Mouse (Mus musculus): ENCODE results near the gene Svbp. TPM values are rescaled to one million over a fixed set of nuclear protein-coding genes. Genes with fewer than 3 reads are reported as not detected.

Svbp gene
- total and polyA plus RNA-seq, 3 experiments = 15.7 to 23.5 (median 15.8) TPM

- Histone ChIP-seq H3K4me3 (replicated peaks in 1 of 3; ENCODE audit: low read depth in 2 of 3, low read length in 2 of 3, poor library complexity in 1 of 3) (no peak overlapping the region), H3K9me3 (replicated peaks; ENCODE audit: low read length) (no peaks in the 10 kb centered on the region), H3K36me3 (replicated peaks in 1 of 2; ENCODE audit: control insufficient read depth in 1 of 2, insufficient read depth in 1 of 2, low read length in 1 of 2) (no peaks in the 10 kb centered on the region), H3K27ac (ENCODE audit: insufficient read depth, low read depth) (no peak overlapping the region), H3K27me3 (replicated peaks) (peaks cover 8% of the 10 kb centered on the region), H3K79me2 (replicated peaks; ENCODE audit: control insufficient read depth, extremely low read depth, insufficient read depth, poor library complexity, severe bottlenecking) (no peaks in the 10 kb centered on the region), H3K4me2 (ENCODE audit: insufficient read depth, low read depth, poor library complexity, severe bottlenecking) (no peak overlapping the region), H3K4me1 (ENCODE audit: control insufficient read depth in 1 of 2, insufficient read depth in 2 of 2) (peaks cover 0 to 6% of the 10 kb centered on the region in 2 experiments; a peak in 2 of 4 replicates), H3K9ac (ENCODE audit: insufficient read depth, low read depth) (no peak overlapping the region)
- in situ Hi-C loops (cut with MboI; ENCODE audit: low pct_ligation_motif_present, low pct_unique_long_range_greater_than_20kb, low sequenced_read_pairs) = no loop called here
- dilution Hi-C loops (cut with MboI; ENCODE audit: extremely low pct_ligation_motif_present, extremely low pct_unique_long_range_greater_than_20kb, low sequenced_read_pairs) = no loop called here
- TF ChIP-seq MXI1 (IDR thresholded peaks at IDR 0.05; ENCODE audit: low read depth, low read length) (no peak), POLR2AphosphoS2 (IDR thresholded peaks at IDR 0.05; ENCODE audit: low read depth, low read length) (no peak), CHD2 (IDR thresholded peaks at IDR 0.05; ENCODE audit: low read length) (no peak), UBTF (IDR thresholded peaks at IDR 0.05; ENCODE audit: low read depth, low read length) (no peak), E2F4 (IDR thresholded peaks at IDR 0.05; ENCODE audit: insufficient replicate concordance, low read depth, low read length) (no peak), USF2 (conservative IDR thresholded peaks at IDR 0.05; ENCODE audit: low read depth, low read length) (no peak), MAFK (IDR thresholded peaks at IDR 0.05; ENCODE audit: insufficient replicate concordance, low read length) (no peak), NELFE (IDR thresholded peaks at IDR 0.05; ENCODE audit: low read depth, low read length) (no peak), PAX5 (IDR thresholded peaks at IDR 0.05; ENCODE audit: low read length) (no peak), ZNF384 (IDR thresholded peaks at IDR 0.05; ENCODE audit: low read depth, low read length) (no peak)
- no peak for DNase-seq (ENCODE audit: extremely low read depth)
These were observed 3.8 kb upstream of the Svbp start for GRCm38 (mm10) chr4:119191273-119191672.

- peaks cover 0 to 6% of the 10 kb centered on the region in 2 experiments; a peak in 2 of 4 replicates for H3K4me1 ChIP-seq (ENCODE audit: control insufficient read depth in 1 of 2, insufficient read depth in 2 of 2)
- H3K9me3 ChIP-seq (replicated peaks; ENCODE audit: low read length) = no peaks in the 10 kb centered on the region
- no peaks in the 10 kb centered on the region for H3K79me2 ChIP-seq (replicated peaks; ENCODE audit: control insufficient read depth, extremely low read depth, insufficient read depth, poor library complexity, severe bottlenecking)
- no peak overlapping the region for H3K4me2 ChIP-seq (ENCODE audit: insufficient read depth, low read depth, poor library complexity, severe bottlenecking)
- dilution Hi-C loops (cut with MboI; ENCODE audit: extremely low pct_ligation_motif_present, extremely low pct_unique_long_range_greater_than_20kb, low sequenced_read_pairs) (no loop called here), in situ Hi-C loops (cut with MboI; ENCODE audit: low pct_ligation_motif_present, low pct_unique_long_range_greater_than_20kb, low sequenced_read_pairs) (no loop called here)
- H3K36me3 ChIP-seq (replicated peaks in 1 of 2; ENCODE audit: control insufficient read depth in 1 of 2, insufficient read depth in 1 of 2, low read length in 1 of 2) = no peaks in the 10 kb centered on the region
- H3K9ac ChIP-seq (ENCODE audit: insufficient read depth, low read depth) = no peak overlapping the region
- TF ChIP-seq TBP (conservative IDR thresholded peaks at IDR 0.05; ENCODE audit: low read depth, low read length) (no peak), ZNF384 (IDR thresholded peaks at IDR 0.05; ENCODE audit: low read depth, low read length) (no peak), MYC (IDR thresholded peaks at IDR 0.05; ENCODE audit: low read depth, low read length) (no peak), NRF1 (IDR thresholded peaks at IDR 0.05; ENCODE audit: low read depth, low read length) (no peak), RAD21 (IDR thresholded peaks at IDR 0.05; ENCODE audit: low read depth, low read length) (no peak), ETS1 (conservative IDR thresholded peaks at IDR 0.05; ENCODE audit: low read depth, low read length) (no peak), MEF2A (IDR thresholded peaks at IDR 0.05; ENCODE audit: borderline replicate concordance, low read depth, low read length) (no peak), GABPA (IDR thresholded peaks at IDR 0.05; ENCODE audit: insufficient replicate concordance, low read depth, low read length) (no peak), USF2 (conservative IDR thresholded peaks at IDR 0.05; ENCODE audit: low read depth, low read length) (no peak), UBTF (IDR thresholded peaks at IDR 0.05; ENCODE audit: low read depth, low read length) (no peak), EP300 (IDR thresholded peaks at IDR 0.05; ENCODE audit: low read length) (no peak), ZKSCAN1 (IDR thresholded peaks at IDR 0.05; ENCODE audit: borderline replicate concordance, low read depth, low read length) (no peak), CHD1 (IDR thresholded peaks at IDR 0.05; ENCODE audit: low read depth, low read length) (no peak), TCF12 (IDR thresholded peaks at IDR 0.05; ENCODE audit: low read depth, low read length) (no peak), ZMIZ1 (IDR thresholded peaks at IDR 0.05; ENCODE audit: low read depth, low read length) (no peak), SMC3 (IDR thresholded peaks at IDR 0.05; ENCODE audit: low read depth, low read length) (no peak)
- DNase-seq (ENCODE audit: extremely low read depth) = no peak
- H3K4me3 ChIP-seq (replicated peaks in 1 of 3; ENCODE audit: low read depth in 2 of 3, low read length in 2 of 3, poor library complexity in 1 of 3) = no peak overlapping the region
- H3K27me3 ChIP-seq (replicated peaks) = peaks cover 4% of the 10 kb centered on the region
- H3K27ac ChIP-seq (ENCODE audit: insufficient read depth, low read depth) = no peak overlapping the region
These were observed 2.3 kb upstream of the Svbp start for GRCm38 (mm10) chr4:119192757-119193156.

Measured in CH12.LX (cell line).